Mouse (Mus musculus): ENCODE data around the gene Chchd2. TPM values are rescaled to one million over a fixed set of nuclear protein-coding genes. Genes with fewer than 3 reads are reported as not detected.

The Chchd2 gene
- polyA plus RNA-seq, 1 experiment from 2014 or later, result 984 TPM

Other genes starting within 250 kb of the Chchd2 start
- 5.2 and 5.6 TPM in 2 replicates for gene Zfp11, start 217.4 kb downstream of the Chchd2 start, polyA plus RNA-seq (2015; fragmentation: Nextera tagmentation; extraction: Ambion mirVana)
- not detected in 2 replicates for gene Sept14, start 179.0 kb downstream of the Chchd2 start, polyA plus RNA-seq (2015; fragmentation: Nextera tagmentation; extraction: Ambion mirVana)
- gene Mrps17, start 172.0 kb downstream of the Chchd2 start, polyA plus RNA-seq (2015; fragmentation: Nextera tagmentation; extraction: Ambion mirVana), result 198 and 199 TPM in 2 replicates
- 141 and 144 TPM in 2 replicates for gene Nipsnap2, start 162.4 kb downstream of the Chchd2 start, polyA plus RNA-seq (2015; fragmentation: Nextera tagmentation; extraction: Ambion mirVana)
- gene Psph, start 100.0 kb downstream of the Chchd2 start, polyA plus RNA-seq (2015; fragmentation: Nextera tagmentation; extraction: Ambion mirVana), result 59.8 and 62.4 TPM in 2 replicates
- 55.9 and 61.2 TPM in 2 replicates for gene Sumf2, start 40.5 kb downstream of the Chchd2 start, polyA plus RNA-seq (2015; fragmentation: Nextera tagmentation; extraction: Ambion mirVana)
- 6.4 and 7.1 TPM in 2 replicates for gene Zbed5, start 8.3 kb upstream of the Chchd2 start, polyA plus RNA-seq (2015; fragmentation: Nextera tagmentation; extraction: Ambion mirVana)
- gene Phkg1, start 11.1 kb upstream of the Chchd2 start, polyA plus RNA-seq (2015; fragmentation: Nextera tagmentation; extraction: Ambion mirVana), result 0.27 and 0.31 TPM in 2 replicates
- gene Nupr1l, start 21.1 kb upstream of the Chchd2 start, polyA plus RNA-seq (2015; fragmentation: Nextera tagmentation; extraction: Ambion mirVana), result 3.6 and 4.2 TPM in 2 replicates
- 26.3 and 30.2 TPM in 2 replicates for gene Vkorc1l1, start 54.5 kb upstream of the Chchd2 start, polyA plus RNA-seq (2015; fragmentation: Nextera tagmentation; extraction: Ambion mirVana)
- 53.7 and 55.2 TPM in 2 replicates for gene Gusb, start 115.6 kb upstream of the Chchd2 start, polyA plus RNA-seq (2015; fragmentation: Nextera tagmentation; extraction: Ambion mirVana)
- gene Asl, start 141.8 kb upstream of the Chchd2 start, polyA plus RNA-seq (2015; fragmentation: Nextera tagmentation; extraction: Ambion mirVana), result 49.9 and 50.6 TPM in 2 replicates
- 39.0 and 40.6 TPM in 2 replicates for gene Crcp, start 141.8 kb upstream of the Chchd2 start, polyA plus RNA-seq (2015; fragmentation: Nextera tagmentation; extraction: Ambion mirVana)
- gene Tpst1, start 185.9 kb upstream of the Chchd2 start, polyA plus RNA-seq (2015; fragmentation: Nextera tagmentation; extraction: Ambion mirVana), result 67.7 and 72.5 TPM in 2 replicates